Mouse (Mus musculus): Measurements from ENCODE around the gene Vmn2r84. TPM values are rescaled to one million over a fixed set of nuclear protein-coding genes. Genes with fewer than 3 reads are reported as not detected.
"Not testable (repeated sequence)": the region's sequence is repeated elsewhere in the genome, so short reads cannot be mapped to it uniquely, and the experiment has no call there.

Gene Vmn2r84
- not detected in 2 replicates for polyA plus RNA-seq (2014; fragmentation: Nextera tagmentation; extraction: Ambion mirVana)

GRCm38 (mm10) chr10:130394232-130394631 lies at the start of gene Vmn2r84:
Vmn2r84 (minus strand) TSS chr10:130394332.
- no peak for DNase-seq (ENCODE audit: low spot score)
- no peaks in the 10 kb centered on the region for H3K27me3 ChIP-seq (ENCODE audit: control insufficient read depth, insufficient read depth, low read length)

GRCm38 (mm10) chr10:130434185-130434898 lies 40.2 kb upstream of the Vmn2r84 start:
- WGBS = 91% methylated on average over 11 of the region's 11 CpGs
- H3K27ac ChIP-seq (ENCODE audit: low read depth, low read length); H3K4me3 ChIP-seq (ENCODE audit: low read depth, low read length); H3K9ac ChIP-seq (ENCODE audit: low read length); H3K9me3 ChIP-seq (ENCODE audit: control insufficient read depth, low read length); H3K36me3 ChIP-seq (ENCODE audit: control insufficient read depth, insufficient read depth, low read length); DNase-seq (ENCODE audit: low spot score); H3K4me1 ChIP-seq (ENCODE audit: control insufficient read depth, insufficient read depth, low read length); ATAC-seq (ENCODE audit: insufficient read depth, low FRiP score, low TSS enrichment); H3K27me3 ChIP-seq (ENCODE audit: control insufficient read depth, insufficient read depth, low read length); H3K4me2 ChIP-seq (ENCODE audit: low read depth): not testable (repeated sequence)

More at GRCm38 (mm10) chr10:130394232-130394631, at the start of gene Vmn2r84:
- no peak within 1 kb of the TSS for H3K27ac ChIP-seq (ENCODE audit: low read depth, low read length)
- ATAC-seq (ENCODE audit: insufficient read depth, low FRiP score, low TSS enrichment) = no peak
- no peak within 1 kb of the TSS for H3K9ac ChIP-seq (ENCODE audit: low read length)
- no peaks in the 10 kb centered on the region for H3K36me3 ChIP-seq (ENCODE audit: control insufficient read depth, insufficient read depth, low read length)
- H3K9me3 ChIP-seq (ENCODE audit: control insufficient read depth, low read length) = no peaks in the 10 kb centered on the region
- no peak within 1 kb of the TSS for H3K4me3 ChIP-seq (ENCODE audit: low read depth, low read length)
- H3K4me1 ChIP-seq (ENCODE audit: control insufficient read depth, insufficient read depth, low read length) = no peaks in the 10 kb centered on the region
- no peak within 1 kb of the TSS for H3K4me2 ChIP-seq (ENCODE audit: low read depth)

GRCm38 (mm10) chr10:130429603-130430002 lies 35.5 kb upstream of the Vmn2r84 start, which contains the start of gene Vmn2r85:
Vmn2r85 (minus strand) TSS chr10:130429703.
- not testable (repeated sequence) for H3K36me3 ChIP-seq (ENCODE audit: control insufficient read depth, insufficient read depth, low read length); ATAC-seq (ENCODE audit: insufficient read depth, low FRiP score, low TSS enrichment); H3K4me2 ChIP-seq (ENCODE audit: low read depth); H3K9ac ChIP-seq (ENCODE audit: low read length); H3K4me1 ChIP-seq (ENCODE audit: control insufficient read depth, insufficient read depth, low read length); H3K4me3 ChIP-seq (ENCODE audit: low read depth, low read length); H3K27ac ChIP-seq (ENCODE audit: low read depth, low read length); DNase-seq (ENCODE audit: low spot score); H3K27me3 ChIP-seq (ENCODE audit: control insufficient read depth, insufficient read depth, low read length); H3K9me3 ChIP-seq (ENCODE audit: control insufficient read depth, low read length)

- not testable (repeated sequence) for H3K9ac ChIP-seq (ENCODE audit: low read length); DNase-seq (ENCODE audit: low spot score); H3K27ac ChIP-seq (ENCODE audit: low read depth, low read length); H3K27me3 ChIP-seq (ENCODE audit: control insufficient read depth, insufficient read depth, low read length); H3K4me3 ChIP-seq (ENCODE audit: low read depth, low read length); H3K36me3 ChIP-seq (ENCODE audit: control insufficient read depth, insufficient read depth, low read length); H3K4me2 ChIP-seq (ENCODE audit: low read depth); ATAC-seq (ENCODE audit: insufficient read depth, low FRiP score, low TSS enrichment); H3K4me1 ChIP-seq (ENCODE audit: control insufficient read depth, insufficient read depth, low read length); H3K9me3 ChIP-seq (ENCODE audit: control insufficient read depth, low read length)
- WGBS = 88% methylated on average over 2 of the region's 2 CpGs
These were observed 28.2 kb upstream of the Vmn2r84 start for GRCm38 (mm10) chr10:130422368-130422767.

GRCm38 (mm10) chr10:130420401-130420800 lies 26.3 kb upstream of the Vmn2r84 start:
- Histone ChIP-seq H3K9me3 (ENCODE audit: control insufficient read depth, low read length) (no peaks in the 10 kb centered on the region), H3K4me3 (ENCODE audit: low read depth, low read length) (no peak overlapping the region), H3K4me2 (ENCODE audit: low read depth) (no peak overlapping the region), H3K36me3 (ENCODE audit: control insufficient read depth, insufficient read depth, low read length) (no peaks in the 10 kb centered on the region), H3K4me1 (ENCODE audit: control insufficient read depth, insufficient read depth, low read length) (no peaks in the 10 kb centered on the region), H3K9ac (ENCODE audit: low read length) (no peak overlapping the region), H3K27ac (ENCODE audit: low read depth, low read length) (no peak overlapping the region), H3K27me3 (ENCODE audit: control insufficient read depth, insufficient read depth, low read length) (no peaks in the 10 kb centered on the region)
- DNase-seq (ENCODE audit: low spot score) (no peak), ATAC-seq (ENCODE audit: insufficient read depth, low FRiP score, low TSS enrichment) (no peak)
- WGBS = 89% methylated on average over 3 of the region's 3 CpGs

- H3K9ac ChIP-seq (ENCODE audit: low read length); H3K4me2 ChIP-seq (ENCODE audit: low read depth); ATAC-seq (ENCODE audit: insufficient read depth, low FRiP score, low TSS enrichment); H3K27ac ChIP-seq (ENCODE audit: low read depth, low read length); H3K4me3 ChIP-seq (ENCODE audit: low read depth, low read length); DNase-seq (ENCODE audit: low spot score); H3K36me3 ChIP-seq (ENCODE audit: control insufficient read depth, insufficient read depth, low read length); H3K4me1 ChIP-seq (ENCODE audit: control insufficient read depth, insufficient read depth, low read length); H3K27me3 ChIP-seq (ENCODE audit: control insufficient read depth, insufficient read depth, low read length); H3K9me3 ChIP-seq (ENCODE audit: control insufficient read depth, low read length): not testable (repeated sequence)
- 62% methylated on average over 2 of the region's 2 CpGs for WGBS
These were observed 25.8 kb upstream of the Vmn2r84 start for GRCm38 (mm10) chr10:130419954-130420353.

GRCm38 (mm10) chr10:130416352-130416751 lies 22.2 kb upstream of the Vmn2r84 start:
- H3K4me1 ChIP-seq (ENCODE audit: control insufficient read depth, insufficient read depth, low read length); H3K4me2 ChIP-seq (ENCODE audit: low read depth); DNase-seq (ENCODE audit: low spot score); H3K4me3 ChIP-seq (ENCODE audit: low read depth, low read length); ATAC-seq (ENCODE audit: insufficient read depth, low FRiP score, low TSS enrichment); H3K27me3 ChIP-seq (ENCODE audit: control insufficient read depth, insufficient read depth, low read length); H3K9me3 ChIP-seq (ENCODE audit: control insufficient read depth, low read length); H3K36me3 ChIP-seq (ENCODE audit: control insufficient read depth, insufficient read depth, low read length); H3K9ac ChIP-seq (ENCODE audit: low read length); H3K27ac ChIP-seq (ENCODE audit: low read depth, low read length): not testable (repeated sequence)

- H3K27me3 ChIP-seq (ENCODE audit: control insufficient read depth, insufficient read depth, low read length); DNase-seq (ENCODE audit: low spot score); H3K9ac ChIP-seq (ENCODE audit: low read length); H3K4me2 ChIP-seq (ENCODE audit: low read depth); H3K27ac ChIP-seq (ENCODE audit: low read depth, low read length); ATAC-seq (ENCODE audit: insufficient read depth, low FRiP score, low TSS enrichment); H3K36me3 ChIP-seq (ENCODE audit: control insufficient read depth, insufficient read depth, low read length); H3K4me3 ChIP-seq (ENCODE audit: low read depth, low read length); H3K4me1 ChIP-seq (ENCODE audit: control insufficient read depth, insufficient read depth, low read length); H3K9me3 ChIP-seq (ENCODE audit: control insufficient read depth, low read length): not testable (repeated sequence)
- WGBS = 75% methylated on average over 10 of the region's 35 CpGs
These were observed 18.1 kb upstream of the Vmn2r84 start for GRCm38 (mm10) chr10:130412167-130412698.

GRCm38 (mm10) chr10:130375145-130375544 lies 19.0 kb downstream of the Vmn2r84 start:
- no peak overlapping the region for H3K27ac ChIP-seq (ENCODE audit: low read depth, low read length)
- H3K9ac ChIP-seq (ENCODE audit: low read length) = no peak overlapping the region
- no peaks in the 10 kb centered on the region for H3K27me3 ChIP-seq (ENCODE audit: control insufficient read depth, insufficient read depth, low read length)
- 93% methylated on average over 2 of the region's 2 CpGs for WGBS
- ATAC-seq (ENCODE audit: insufficient read depth, low FRiP score, low TSS enrichment) (no peak), DNase-seq (ENCODE audit: low spot score) (no peak)
- H3K36me3 ChIP-seq (ENCODE audit: control insufficient read depth, insufficient read depth, low read length) = no peaks in the 10 kb centered on the region
- no peaks in the 10 kb centered on the region for H3K9me3 ChIP-seq (ENCODE audit: control insufficient read depth, low read length)
- H3K4me2 ChIP-seq (ENCODE audit: low read depth) = no peak overlapping the region
- no peak overlapping the region for H3K4me3 ChIP-seq (ENCODE audit: low read depth, low read length)
- no peaks in the 10 kb centered on the region for H3K4me1 ChIP-seq (ENCODE audit: control insufficient read depth, insufficient read depth, low read length)
